Mouse (Mus musculus): ENCODE measurements around the gene Serpinh1. TPM values are rescaled to one million over a fixed set of nuclear protein-coding genes. Genes with fewer than 3 reads are reported as not detected.

Gene Serpinh1
- 1,031 and 1,221 TPM in 2 replicates for polyA plus RNA-seq (2015; fragmentation: Nextera tagmentation; extraction: Ambion mirVana)

DNA sequence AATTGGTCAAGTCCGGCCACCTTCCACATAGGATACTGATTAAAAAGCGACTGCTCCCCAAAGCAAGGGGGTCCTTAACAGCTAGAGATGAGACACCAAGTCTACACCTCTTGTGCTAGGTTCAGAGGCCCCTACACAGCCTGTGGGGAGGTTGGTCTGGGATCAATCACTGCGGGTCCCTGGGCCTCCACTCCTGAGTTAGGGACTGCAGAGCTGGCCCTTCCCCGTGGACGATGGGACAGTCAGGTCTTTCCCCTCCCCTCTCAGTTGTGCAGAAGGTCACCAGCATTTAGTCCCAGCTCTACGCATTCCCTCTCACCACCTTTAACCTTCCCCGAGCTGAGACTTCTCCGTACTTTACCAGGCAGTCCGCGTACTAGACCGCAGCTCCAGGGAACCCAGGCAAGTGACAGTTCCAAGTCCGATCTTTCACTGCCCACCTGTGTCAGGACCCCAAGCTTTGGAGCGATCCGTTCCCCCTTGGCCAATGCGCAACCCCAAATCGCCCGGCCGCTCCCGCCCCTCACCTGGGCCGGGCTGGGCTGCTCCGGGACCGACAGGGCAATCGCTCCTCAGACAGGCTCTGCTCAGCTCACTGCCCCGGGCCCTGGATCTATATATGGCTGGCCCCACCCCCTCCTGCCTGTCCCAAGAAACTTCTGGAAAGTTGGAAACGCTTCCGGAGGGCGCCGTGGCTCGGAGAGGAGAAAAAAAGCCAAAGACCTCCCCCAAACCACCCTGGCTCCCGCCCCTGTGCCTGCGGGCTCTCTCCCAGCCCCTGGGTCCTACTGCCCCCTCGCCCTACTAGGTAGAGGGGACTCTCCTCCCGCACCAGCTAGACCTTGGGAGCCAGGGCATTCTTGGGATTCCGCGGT, at the start of gene Serpinh1:
Serpinh1 (minus strand) TSS at position 714 of the 875 bp plus-strand sequence.
- ATAC-seq (replicated peaks; ENCODE audit: insufficient number of reproducible peaks, insufficient read depth, low FRiP score, low read depth), result peak; percentile 81
- no peaks in the 10 kb centered on the region for H3K9me3 ChIP-seq (replicated peaks)
- H3K27ac ChIP-seq, result peak within 1 kb of the TSS; percentile 100
- H3K27me3 ChIP-seq, result no peaks in the 10 kb centered on the region
- peak within 1 kb of the TSS; percentile 88 for H3K4me2 ChIP-seq
- H3K9ac ChIP-seq, result peak within 1 kb of the TSS; percentile 93
- H3K36me3 ChIP-seq, result peaks cover 18% of the 10 kb centered on the region
- peak within 1 kb of the TSS; percentile 81 for H3K4me3 ChIP-seq
- WGBS, result under 1% methylated on average over 34 of the region's 35 CpGs
- peaks cover 79% of the 10 kb centered on the region for H3K4me1 ChIP-seq (replicated peaks)

- Histone ChIP-seq H3K27ac (no peak overlapping the region; the same call in 1 of the 2 replicates), H3K4me2 (no peak overlapping the region), H3K4me3 (no peak overlapping the region), H3K9ac (no peak overlapping the region), H3K4me1 (replicated peaks) (peaks cover 26% of the 10 kb centered on the region), H3K36me3 (no peaks in the 10 kb centered on the region; the same call in 1 of the 2 replicates), H3K27me3 (no peaks in the 10 kb centered on the region), H3K9me3 (replicated peaks) (no peaks in the 10 kb centered on the region)
- no peak for ATAC-seq (replicated peaks; ENCODE audit: insufficient number of reproducible peaks, insufficient read depth, low FRiP score, low read depth)
- 72% methylated on average over 6 of the region's 6 CpGs for WGBS
These were observed 49.4 kb upstream of the Serpinh1 start for GRCm38 (mm10) chr7:99402477-99402876.

GRCm38 (mm10) chr7:99401373-99401772, 48.3 kb upstream of the Serpinh1 start:
- 49% methylated on average over 8 of the region's 8 CpGs for WGBS

DNA sequence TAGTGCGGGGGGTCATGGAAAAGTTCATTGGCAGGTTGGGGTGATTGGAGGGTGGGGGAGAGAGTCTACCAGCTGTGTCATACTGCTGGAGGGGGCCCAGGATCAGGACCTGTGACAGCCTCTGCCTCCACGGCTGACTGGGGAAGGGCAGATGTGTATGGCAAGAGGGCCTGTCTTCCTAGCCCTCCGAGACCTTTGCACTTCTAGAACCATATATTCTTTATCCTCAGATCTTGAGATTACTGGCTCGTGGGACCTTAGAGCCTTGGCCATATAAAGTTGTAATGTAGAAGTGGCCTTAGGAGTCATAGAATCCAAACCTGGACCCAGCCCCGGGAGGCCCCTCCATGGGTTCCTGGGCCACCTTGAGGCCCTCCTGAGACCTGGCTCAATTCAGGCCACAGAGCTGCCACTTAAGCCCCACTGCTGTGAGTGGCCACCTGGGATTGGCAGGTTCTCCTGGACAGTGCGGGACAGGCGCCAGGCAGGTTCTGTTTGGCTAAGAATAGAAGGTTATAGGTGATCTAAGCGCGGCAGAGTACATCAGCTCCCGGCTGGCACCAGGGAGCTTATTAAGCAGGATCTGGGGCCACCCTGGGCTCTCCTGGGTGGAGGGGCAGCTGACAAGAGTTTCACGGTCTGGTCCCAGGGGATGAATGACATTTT, 44.1 kb upstream of the Serpinh1 start:
- no peaks in the 10 kb centered on the region for H3K9me3 ChIP-seq (replicated peaks)
- H3K9ac ChIP-seq, result no peak overlapping the region
- no peak overlapping the region for H3K4me2 ChIP-seq
- H3K27ac ChIP-seq, result peak overlapping the region; percentile 51
- H3K4me1 ChIP-seq (replicated peaks), result peaks cover 39% of the 10 kb centered on the region
- no peaks in the 10 kb centered on the region; the same call in 1 of the 2 replicates for H3K36me3 ChIP-seq
- H3K27me3 ChIP-seq, result no peaks in the 10 kb centered on the region
- ATAC-seq (replicated peaks; ENCODE audit: insufficient number of reproducible peaks, insufficient read depth, low FRiP score, low read depth), result no peak
- H3K4me3 ChIP-seq, result no peak overlapping the region
- 58% methylated on average over 11 of the region's 11 CpGs for WGBS

More at GRCm38 (mm10) chr7:99401373-99401772, 48.3 kb upstream of the Serpinh1 start:
- H3K27ac ChIP-seq, result 0 out of 2 replicates have a peak overlapping the region, but pooled peaks have one; percentile 22
- ATAC-seq (replicated peaks; ENCODE audit: insufficient number of reproducible peaks, insufficient read depth, low FRiP score, low read depth), result no peak
- no peaks in the 10 kb centered on the region; the same call in 1 of the 2 replicates for H3K36me3 ChIP-seq
- H3K27me3 ChIP-seq, result no peaks in the 10 kb centered on the region
- H3K4me3 ChIP-seq, result no peak overlapping the region
- no peaks in the 10 kb centered on the region for H3K9me3 ChIP-seq (replicated peaks)
- H3K4me1 ChIP-seq (replicated peaks), result peaks cover 35% of the 10 kb centered on the region
- H3K9ac ChIP-seq, result no peak overlapping the region
- H3K4me2 ChIP-seq, result no peak overlapping the region

- Histone ChIP-seq H3K9me3 (replicated peaks) (no peaks in the 10 kb centered on the region), H3K27me3 (no peaks in the 10 kb centered on the region), H3K4me3 (no peak overlapping the region), H3K27ac (peak overlapping the region; percentile 51), H3K9ac (no peak overlapping the region; the same call in 1 of the 2 replicates), H3K36me3 (no peaks in the 10 kb centered on the region; the same call in 1 of the 2 replicates), H3K4me2 (no peak overlapping the region), H3K4me1 (replicated peaks) (peaks cover 37% of the 10 kb centered on the region)
- 53% methylated on average over 11 of the region's 11 CpGs for WGBS
- ATAC-seq (replicated peaks; ENCODE audit: insufficient number of reproducible peaks, insufficient read depth, low FRiP score, low read depth), result peak; percentile 48; the same call in 1 of the 2 replicates
These were observed 43.0 kb upstream of the Serpinh1 start for GRCm38 (mm10) chr7:99395908-99396616.

DNA sequence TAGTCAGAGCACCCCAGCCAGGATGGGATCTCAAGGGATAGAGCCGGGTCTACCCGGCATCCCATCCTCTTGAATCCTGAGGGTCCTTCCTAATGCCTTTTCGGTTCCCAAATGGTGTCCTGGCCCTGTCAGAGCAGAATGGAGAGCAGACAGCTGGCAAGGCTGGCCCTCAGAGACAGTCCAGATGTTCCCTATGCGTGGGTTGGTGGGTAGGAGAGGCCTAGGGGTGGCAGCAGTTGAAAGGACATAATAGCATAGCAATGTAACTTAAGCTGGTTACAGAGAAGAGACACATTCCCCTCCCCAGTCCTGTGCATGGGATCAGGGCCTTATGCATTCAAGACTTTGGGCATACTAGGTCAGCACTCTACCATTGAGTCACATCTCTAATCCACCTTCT, 42.3 kb upstream of the Serpinh1 start:
- no peak overlapping the region for H3K27ac ChIP-seq
- no peak overlapping the region for H3K4me2 ChIP-seq
- H3K27me3 ChIP-seq, result no peaks in the 10 kb centered on the region
- H3K4me1 ChIP-seq (replicated peaks), result peaks cover 43% of the 10 kb centered on the region
- no peaks in the 10 kb centered on the region; the same call in 1 of the 2 replicates for H3K36me3 ChIP-seq
- ATAC-seq (replicated peaks; ENCODE audit: insufficient number of reproducible peaks, insufficient read depth, low FRiP score, low read depth), result no peak
- no peak overlapping the region for H3K4me3 ChIP-seq
- H3K9me3 ChIP-seq (replicated peaks), result no peaks in the 10 kb centered on the region
- no peak overlapping the region for H3K9ac ChIP-seq
- WGBS, result 82% methylated on average over 4 of the region's 4 CpGs

GRCm38 (mm10) chr7:99393711-99394325, 40.8 kb upstream of the Serpinh1 start:
- Histone ChIP-seq H3K4me1 (replicated peaks) (peaks cover 59% of the 10 kb centered on the region), H3K27me3 (no peaks in the 10 kb centered on the region), H3K27ac (no peak overlapping the region), H3K36me3 (no peaks in the 10 kb centered on the region; the same call in 1 of the 2 replicates), H3K4me2 (no peak overlapping the region), H3K9me3 (replicated peaks) (no peaks in the 10 kb centered on the region), H3K9ac (no peak overlapping the region), H3K4me3 (no peak overlapping the region)
- WGBS, result 70% methylated on average over 13 of the region's 13 CpGs
- no peak for ATAC-seq (replicated peaks; ENCODE audit: insufficient number of reproducible peaks, insufficient read depth, low FRiP score, low read depth)

- WGBS, result 66% methylated on average over 2 of the region's 2 CpGs
- no peak overlapping the region for H3K27ac ChIP-seq
- no peak overlapping the region for H3K4me3 ChIP-seq
- H3K9ac ChIP-seq, result no peak overlapping the region
- no peak overlapping the region for H3K4me2 ChIP-seq
- H3K4me1 ChIP-seq (replicated peaks), result peaks cover 66% of the 10 kb centered on the region
- H3K27me3 ChIP-seq, result no peaks in the 10 kb centered on the region
- H3K36me3 ChIP-seq, result no peaks in the 10 kb centered on the region; the same call in 1 of the 2 replicates
- H3K9me3 ChIP-seq (replicated peaks), result no peaks in the 10 kb centered on the region
- no peak for ATAC-seq (replicated peaks; ENCODE audit: insufficient number of reproducible peaks, insufficient read depth, low FRiP score, low read depth)
These were observed 39.7 kb upstream of the Serpinh1 start for GRCm38 (mm10) chr7:99392696-99393095.

- Histone ChIP-seq H3K9ac (no peak overlapping the region; the same call in 1 of the 2 replicates), H3K9me3 (replicated peaks) (no peaks in the 10 kb centered on the region), H3K36me3 (no peaks in the 10 kb centered on the region; the same call in 1 of the 2 replicates), H3K4me3 (no peak overlapping the region), H3K4me2 (no peak overlapping the region), H3K27me3 (no peaks in the 10 kb centered on the region), H3K4me1 (replicated peaks) (peaks cover 62% of the 10 kb centered on the region), H3K27ac (peak overlapping the region; percentile 2; the same call in 1 of the 2 replicates)
- 32% methylated on average over 4 of the region's 4 CpGs for WGBS
- no peak for ATAC-seq (replicated peaks; ENCODE audit: insufficient number of reproducible peaks, insufficient read depth, low FRiP score, low read depth)
These were observed 37.5 kb upstream of the Serpinh1 start for GRCm38 (mm10) chr7:99390559-99390958.

GRCm38 (mm10) chr7:99387356-99387755, 34.3 kb upstream of the Serpinh1 start:
- Histone ChIP-seq H3K27me3 (no peaks in the 10 kb centered on the region), H3K4me2 (no peak overlapping the region), H3K27ac (no peak overlapping the region), H3K9ac (no peak overlapping the region), H3K36me3 (no peaks in the 10 kb centered on the region), H3K9me3 (replicated peaks) (no peaks in the 10 kb centered on the region), H3K4me1 (replicated peaks) (peaks cover 85% of the 10 kb centered on the region), H3K4me3 (no peak overlapping the region)
- no peak for ATAC-seq (replicated peaks; ENCODE audit: insufficient number of reproducible peaks, insufficient read depth, low FRiP score, low read depth)
- 88% methylated on average over 5 of the region's 5 CpGs for WGBS
